Mouse (Mus musculus) lung, postnatal 0 days (tissue): Measurements from ENCODE around the gene Rps6kb2.

Experiments
- CTCF ChIP-seq: IDR thresholded peaks from 2 replicates; pipeline ENCODE4 v1.5.1; 2016; ENCODE audit warnings: antibody characterized with exemption, mild to moderate bottlenecking
- EP300 ChIP-seq: IDR thresholded peaks from 2 replicates; pipeline ENCODE4 v1.6.1; 2016; ENCODE audit warnings: antibody characterized with exemption, mild to moderate bottlenecking, control low read depth

GRCm38 (mm10) chr19:4162646-4163542 lies at the start of gene Rps6kb2:
- TF ChIP-seq CTCF (no peak), EP300 (no peak)
